ENCODE assay signal across 25 mouse cellular contexts in genomic region chr11:100100391-100100790, GRCm38 (mm10). TPM values are rescaled to one million over a fixed set of nuclear protein-coding genes. Genes with fewer than 3 reads are reported as not detected.
"Had no signal": no experiment of that assay in that cellular context is flagged by ENCODE, and none has a peak within 500 bp of the region (broad histone marks: within the 10 kb centered on the region; RNA-seq: fewer than 3 reads in every experiment).

No protein-coding gene starts in this region.

- H3K4me1 ChIP-seq: limb, embryonic 15.5 days; midbrain, embryonic 12.5 days; midbrain, embryonic 15.5 days; neural tube, embryonic 12.5 days had no signal

- H3K4me3 ChIP-seq: limb, embryonic 12.5 days; limb, embryonic 15.5 days; midbrain, embryonic 12.5 days; midbrain, embryonic 15.5 days; neural tube, embryonic 12.5 days; neural tube, embryonic 15.5 days had no signal

- H3K36me3 ChIP-seq: limb, embryonic 12.5 days; limb, embryonic 15.5 days; midbrain, embryonic 12.5 days; midbrain, embryonic 15.5 days; neural tube, embryonic 12.5 days; neural tube, embryonic 15.5 days had no signal

- H3K27me3 ChIP-seq: limb, embryonic 15.5 days; midbrain, embryonic 12.5 days; midbrain, embryonic 15.5 days; neural tube, embryonic 12.5 days; neural tube, embryonic 15.5 days had no signal

- H3K9ac ChIP-seq: limb, embryonic 12.5 days; limb, embryonic 15.5 days; liver, embryonic 14.5 days; liver, postnatal 0 days; lung, embryonic 14.5 days; midbrain, embryonic 12.5 days; midbrain, embryonic 15.5 days; neural tube, embryonic 12.5 days; neural tube, embryonic 15.5 days had no signal

- H3K9me3 ChIP-seq: limb, embryonic 12.5 days; limb, embryonic 15.5 days; midbrain, embryonic 12.5 days; midbrain, embryonic 15.5 days; neural tube, embryonic 12.5 days; neural tube, embryonic 15.5 days had no signal

- H3K4me2 ChIP-seq: limb, embryonic 12.5 days; limb, embryonic 15.5 days; liver, embryonic 11.5 days; lung, embryonic 14.5 days; midbrain, embryonic 12.5 days; midbrain, embryonic 15.5 days; neural tube, embryonic 12.5 days; neural tube, embryonic 15.5 days had no signal

- ATAC-seq: liver, postnatal 0 days; lung, postnatal 0 days; midbrain, embryonic 15.5 days had no signal

- H3K27ac ChIP-seq: kidney, postnatal 0 days; limb, embryonic 12.5 days; limb, embryonic 15.5 days; liver, embryonic 14.5 days; macrophage; midbrain, embryonic 12.5 days; midbrain, embryonic 15.5 days; neural tube, embryonic 12.5 days; neural tube, embryonic 15.5 days had no signal

- DNase-seq: kidney, adult 2 months; layer of hippocampus, postnatal 36 days; left cerebral cortex, postnatal 4 days; liver, postnatal 0 days; lung, embryonic 14.5 days; right cerebral cortex, adult 18-20 months; right cerebral cortex, postnatal 14 days; right cerebral cortex, postnatal 4 days; thymus, adult 18-20 months; thymus, postnatal 36 days had no signal

RNA-seq across cellular contexts. Expression of gene Krt35, which starts 4.3 kb away (rescaled TPM):
- polyA plus RNA-seq: kidney, adult 2 months; kidney, embryonic 14.5 days; kidney, postnatal 0 days; liver, embryonic 11.5 days; liver, embryonic 14.5 days; liver, postnatal 0 days; lung, embryonic 14.5 days; lung, postnatal 0 days; macrophage; midbrain, embryonic 12.5 days; midbrain, embryonic 15.5 days; neural tube, embryonic 12.5 days; stomach, embryonic 14.5 days; testis, adult 2 months had no signal

RNA-seq across cellular contexts. Expression of gene Krt36, which starts 5.0 kb away (rescaled TPM):
- polyA plus RNA-seq: liver, embryonic 11.5 days; liver, embryonic 14.5 days; liver, postnatal 0 days; macrophage; midbrain, embryonic 12.5 days; midbrain, embryonic 15.5 days; neural tube, embryonic 12.5 days; neural tube, embryonic 15.5 days; testis, adult 2 months had no signal

RNA-seq across cellular contexts. Expression of gene Krt32, which starts 12.4 kb away (rescaled TPM):
- polyA plus RNA-seq: kidney, adult 2 months; kidney, embryonic 14.5 days; kidney, postnatal 0 days; limb, embryonic 12.5 days; liver, embryonic 11.5 days; liver, embryonic 14.5 days; liver, postnatal 0 days; lung, embryonic 14.5 days; lung, postnatal 0 days; macrophage; midbrain, embryonic 12.5 days; midbrain, embryonic 15.5 days; neural tube, embryonic 12.5 days; neural tube, embryonic 15.5 days; stomach, embryonic 14.5 days; testis, adult 2 months; urinary bladder, adult 2 months had no signal

RNA-seq across cellular contexts. Expression of gene Krt13, which starts 21.0 kb away (rescaled TPM):
- polyA plus RNA-seq: kidney, adult 2 months; kidney, embryonic 14.5 days; limb, embryonic 12.5 days; liver, postnatal 0 days; lung, embryonic 14.5 days; macrophage; midbrain, embryonic 12.5 days; midbrain, embryonic 15.5 days; testis, adult 2 months had no signal

RNA-seq across cellular contexts. Expression of gene Krt15, which starts 35.3 kb away (rescaled TPM):
- polyA plus RNA-seq: macrophage had no signal
